In genomic region chr10:36506033-36506726, GRCm38 (mm10) we compare ENCODE assay signal across 8 mouse cellular contexts. TPM values are rescaled to one million over a fixed set of nuclear protein-coding genes. Genes with fewer than 3 reads are reported as not detected.
DNase-seq lines count a peak whose midpoint lies in the region; ATAC-seq and TF ChIP-seq lines count a peak whose summit lies in the region.

No protein-coding gene starts in this region.

- intact Hi-C loops in gastrocnemius, adult 2 months (cut with DNase I), result no loop called here

- no peak for TF ChIP-seq CTCF in gastrocnemius, adult 2 months (IDR thresholded peaks at IDR 0.05)
- peak; percentile 12; the same call in 1 of the 2 replicates for TF ChIP-seq CTCF in embryonic fibroblast, embryonic 13.5 days (IDR thresholded peaks at IDR 0.05; ENCODE audit: borderline replicate concordance, insufficient read depth, low read length)
- TF ChIP-seq CTCF in intestine, postnatal 0 days (IDR thresholded peaks at IDR 0.05; ENCODE audit: low read depth), result no peak

- no peak overlapping the region for H3K27ac ChIP-seq in gastrocnemius, adult 2 months
- H3K27ac ChIP-seq in ES-E14 (ENCODE audit: insufficient read depth, low read depth, low read length, poor library complexity, severe bottlenecking), result no peak overlapping the region
- H3K27ac ChIP-seq in embryonic fibroblast, embryonic 13.5 days (ENCODE audit: insufficient read depth, low read length), result no peak overlapping the region
- no peak overlapping the region for H3K27ac ChIP-seq in intestine, postnatal 0 days (ENCODE audit: low read depth, low read length)
- H3K27ac ChIP-seq in neural tube, embryonic 11.5 days (ENCODE audit: low read depth, low read length), result no peak overlapping the region

- peak overlapping the region; percentile 95 for H3K4me2 ChIP-seq in intestine, postnatal 0 days (replicated peaks; ENCODE audit: low read depth)
- peak overlapping the region; percentile 99 for H3K4me2 ChIP-seq in neural tube, embryonic 11.5 days (ENCODE audit: low read depth)

- no peak for DNase-seq in gastrocnemius, adult 2 months
- no peak for DNase-seq in gastrocnemius, postnatal 10 days
- DNase-seq in ES-E14 (ENCODE audit: low read depth, low spot score), result peak; percentile 15
- DNase-seq in neural tube, embryonic 11.5 days (ENCODE audit: low spot score), result peak; percentile 13
- no peak for DNase-seq in thymus, postnatal 14 days
- no peak for DNase-seq in testis, postnatal 14 days (ENCODE audit: low spot score)

- H3K9ac ChIP-seq in ES-E14 (ENCODE audit: insufficient read depth, low read depth, low read length, poor library complexity, severe bottlenecking), result peak overlapping the region; percentile 26; the same call in 1 of the 2 replicates
- H3K9ac ChIP-seq in intestine, postnatal 0 days (ENCODE audit: low read depth, low read length), result no peak overlapping the region
- 0 out of 2 replicates have a peak overlapping the region, but pooled peaks have one; percentile 32 for H3K9ac ChIP-seq in neural tube, embryonic 11.5 days (ENCODE audit: low read length)

- H3K9me3 ChIP-seq in ES-E14 (ENCODE audit: control insufficient read depth, insufficient read depth, low read depth, low read length), result no peaks in the 10 kb centered on the region
- H3K9me3 ChIP-seq in intestine, postnatal 0 days (ENCODE audit: control insufficient read depth), result no peaks in the 10 kb centered on the region
- no peaks in the 10 kb centered on the region for H3K9me3 ChIP-seq in neural tube, embryonic 11.5 days (ENCODE audit: control insufficient read depth, low read length)

- H3K27me3 ChIP-seq in intestine, postnatal 0 days (replicated peaks; ENCODE audit: control insufficient read depth, insufficient read depth, low read length), result peaks cover 26% of the 10 kb centered on the region
- H3K27me3 ChIP-seq in neural tube, embryonic 11.5 days (ENCODE audit: control insufficient read depth, insufficient read depth, low read length), result 0 out of 2 replicates have a peak, but pooled peaks cover 4% of the 10 kb centered on the region

- no peaks in the 10 kb centered on the region for H3K36me3 ChIP-seq in ES-E14 (ENCODE audit: control insufficient read depth, insufficient read depth, low read length, poor library complexity, severe bottlenecking)
- no peaks in the 10 kb centered on the region for H3K36me3 ChIP-seq in intestine, postnatal 0 days (ENCODE audit: control insufficient read depth, insufficient read depth)
- H3K36me3 ChIP-seq in neural tube, embryonic 11.5 days (ENCODE audit: control insufficient read depth, insufficient read depth, low read length), result no peaks in the 10 kb centered on the region

- peak overlapping the region; percentile 76 for H3K4me3 ChIP-seq in gastrocnemius, adult 2 months
- peak overlapping the region; percentile 82 to 84 for H3K4me3 ChIP-seq in ES-E14 (ENCODE audit: insufficient read depth in 1 of 2, low read depth in 1 of 2, low read length in 2 of 2, poor library complexity in 1 of 2, severe bottlenecking in 1 of 2)
- H3K4me3 ChIP-seq in embryonic fibroblast, embryonic 13.5 days (ENCODE audit: insufficient read depth, low read length), result peak overlapping the region; percentile 53
- peak overlapping the region; percentile 54 for H3K4me3 ChIP-seq in intestine, postnatal 0 days (ENCODE audit: low read depth, low read length)
- peak overlapping the region; percentile 63 for H3K4me3 ChIP-seq in neural tube, embryonic 11.5 days (ENCODE audit: low read depth, low read length)

- peaks cover 0 to 2% of the 10 kb centered on the region in 2 experiments; a peak in 1 of 4 replicates for H3K4me1 ChIP-seq in ES-E14 (ENCODE audit: control insufficient read depth in 2 of 2, insufficient read depth in 2 of 2, low read length in 2 of 2, poor library complexity in 1 of 2)
- H3K4me1 ChIP-seq in embryonic fibroblast, embryonic 13.5 days (ENCODE audit: control insufficient read depth, insufficient read depth, low read length), result no peaks in the 10 kb centered on the region
- no peaks in the 10 kb centered on the region for H3K4me1 ChIP-seq in intestine, postnatal 0 days (replicated peaks; ENCODE audit: control insufficient read depth, insufficient read depth, low read length)
- no peaks in the 10 kb centered on the region for H3K4me1 ChIP-seq in neural tube, embryonic 11.5 days (ENCODE audit: control insufficient read depth, insufficient read depth, low read length)

- 13% methylated on average over 13 of the region's 13 CpGs for WGBS in intestine, postnatal 0 days
- 7% methylated on average over 13 of the region's 13 CpGs for WGBS in neural tube, embryonic 11.5 days

- no peak for TF ChIP-seq POLR2A in embryonic fibroblast, embryonic 13.5 days (IDR thresholded peaks at IDR 0.05; ENCODE audit: low read depth, low read length)

- in situ Hi-C loops in ES-E14 (cut with MboI; ENCODE audit: low sequenced_read_pairs in 2 of 2, unreplicated experiment in 2 of 2), result no loop called here

- peak; percentile 16; the same call in 1 of the 2 replicates for ATAC-seq in intestine, postnatal 0 days
- ATAC-seq in neural tube, embryonic 11.5 days (ENCODE audit: insufficient read depth, low FRiP score, low TSS enrichment), result peak; percentile 13; the same call in 1 of the 2 replicates

TF ChIP-seq in ES-E14, 5 proteins besides CTCF, POLR2A, EP300 and RAD21:
- 0 out of 2 replicates have a peak, but pooled peaks have one; percentile 12 for TF ChIP-seq ZC3H11A (IDR thresholded peaks at IDR 0.05; ENCODE audit: borderline replicate concordance, low read depth, low read length)
- TF ChIP-seq HCFC1 (IDR thresholded peaks at IDR 0.05; ENCODE audit: borderline replicate concordance, insufficient read depth, low read length), result no peak

RNA-seq across cellular contexts. Expression of gene Hs3st5, which starts 0.4 kb away (rescaled TPM):
- total RNA-seq in gastrocnemius, adult 2 months (2021), result 1 to 10 TPM; 5.2 to 8.5 TPM
- total RNA-seq in gastrocnemius, postnatal 10 days (2021), result under 1 TPM; 0.43 to 0.49 TPM
- 0.13 and 0.21 TPM in 2 replicates for total RNA-seq in ES-E14 (2012; rRNA removed)
- polyA plus RNA-seq in embryonic fibroblast, embryonic 13.5 days (2011; ENCODE audit: insufficient read length, low read depth, missing spikeins), result 0.33 and 0.63 TPM in 2 replicates
- 1.4 TPM in 2 replicates for polyA plus RNA-seq in intestine, postnatal 0 days (2015; fragmentation: Nextera tagmentation; extraction: Ambion mirVana)
- polyA plus RNA-seq in neural tube, embryonic 11.5 days (2014; fragmentation: Nextera tagmentation; extraction: Ambion mirVana), result 3.8 and 4.5 TPM in 2 replicates

Comparison
In these comparisons a context has a peak if more than half of its experiments do, and no peak if none do; other contexts are left out.
1. DNase-seq: peak in ES-E14 (single experiment) and neural tube, embryonic 11.5 days (single experiment); none in gastrocnemius, adult 2 months (single experiment), gastrocnemius, postnatal 10 days (single experiment), thymus, postnatal 14 days (single experiment) and testis, postnatal 14 days (single experiment).
2. Peak in every context shown above with its lines, with median percentiles within 50 percentile points of each other: H3K4me3 ChIP-seq.